7 mouse cellular contexts compared by ENCODE assay signal in the genomic region with DNA sequence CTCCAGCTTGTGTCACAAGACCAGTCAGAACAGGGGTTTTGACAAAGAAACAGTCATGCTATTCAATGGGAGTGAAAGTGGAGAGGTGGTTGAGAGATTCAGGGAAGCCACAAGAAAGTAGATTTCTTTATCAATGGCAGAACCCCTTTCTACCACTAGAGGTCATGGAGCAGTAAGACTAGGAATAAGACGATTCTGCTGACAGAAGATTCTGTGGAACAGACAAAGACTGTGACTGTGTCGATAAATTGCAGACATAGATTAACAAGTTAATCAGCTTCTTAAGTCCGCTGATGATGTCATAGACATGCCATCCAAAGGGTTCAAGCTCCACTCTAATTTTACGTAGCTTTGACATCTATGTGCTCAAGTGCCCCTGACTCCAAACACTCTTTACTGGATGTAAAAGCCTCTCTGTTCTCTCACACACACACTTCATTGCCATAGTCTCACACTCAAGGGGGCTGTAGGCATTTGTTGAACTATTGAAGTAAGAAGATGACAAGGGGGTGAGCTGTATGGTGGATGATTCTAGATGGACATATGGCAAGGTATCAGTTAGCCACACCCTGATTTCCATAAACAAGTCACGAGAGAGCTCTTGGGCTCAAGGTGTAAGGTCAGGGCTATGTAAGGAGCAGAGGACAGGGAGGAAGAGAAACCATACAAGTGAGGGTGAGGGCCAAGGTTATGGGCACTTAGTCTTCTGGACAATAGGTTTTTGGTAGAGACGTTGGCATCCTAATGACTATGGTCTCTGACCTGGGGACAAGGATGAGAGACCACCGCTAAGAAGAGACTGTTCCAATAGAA.
DNase-seq lines count a peak whose midpoint lies in the region; ATAC-seq lines count a peak whose summit lies in the region.

No protein-coding gene starts in this region.

- no peaks in the 10 kb centered on the region for H3K36me3 ChIP-seq in hindbrain, embryonic 11.5 days (ENCODE audit: control insufficient read depth, insufficient read depth, low read length)
- H3K36me3 ChIP-seq in midbrain, embryonic 12.5 days: no peaks in the 10 kb centered on the region

- H3K9ac ChIP-seq in hindbrain, embryonic 11.5 days (ENCODE audit: low read depth, low read length): no peak overlapping the region
- H3K9ac ChIP-seq in midbrain, embryonic 12.5 days (replicated peaks): no peak overlapping the region

- peak; percentile 61 for DNase-seq in layer of hippocampus, adult 9-10 months (ENCODE audit: low spot score)
- DNase-seq in layer of hippocampus, postnatal 10 days (ENCODE audit: low spot score in 2 of 2): no peak
- peak; percentile 59 for DNase-seq in ES-CJ7 (ENCODE audit: low read depth, low spot score)
- peak; percentile 57 for DNase-seq in brain, embryonic 18.5 days (ENCODE audit: low read depth, low spot score)
- DNase-seq in hindbrain, embryonic 11.5 days (ENCODE audit: low spot score): peak; percentile 64
- no peak for DNase-seq in urinary bladder, postnatal 36 days (ENCODE audit: low spot score in 2 of 2)

- no peaks in the 10 kb centered on the region for H3K9me3 ChIP-seq in hindbrain, embryonic 11.5 days (ENCODE audit: control insufficient read depth, low read length)
- H3K9me3 ChIP-seq in midbrain, embryonic 12.5 days: no peaks in the 10 kb centered on the region

- no peaks in the 10 kb centered on the region for H3K4me1 ChIP-seq in hindbrain, embryonic 11.5 days (replicated peaks; ENCODE audit: control insufficient read depth, insufficient read depth, low read length)
- H3K4me1 ChIP-seq in midbrain, embryonic 12.5 days: no peaks in the 10 kb centered on the region

- ATAC-seq in hindbrain, embryonic 11.5 days (ENCODE audit: low FRiP score): peak; percentile 59
- ATAC-seq in midbrain, embryonic 12.5 days (ENCODE audit: low FRiP score, low read depth): peak; percentile 69

- no peak overlapping the region for H3K4me2 ChIP-seq in hindbrain, embryonic 11.5 days (replicated peaks; ENCODE audit: low read depth, low read length)
- H3K4me2 ChIP-seq in midbrain, embryonic 12.5 days (replicated peaks): no peak overlapping the region

- H3K4me3 ChIP-seq in hindbrain, embryonic 11.5 days (ENCODE audit: low read depth, low read length): no peak overlapping the region
- H3K4me3 ChIP-seq in midbrain, embryonic 12.5 days: no peak overlapping the region

- H3K27ac ChIP-seq in hindbrain, embryonic 11.5 days (ENCODE audit: low read depth, low read length): no peak overlapping the region
- H3K27ac ChIP-seq in midbrain, embryonic 12.5 days (replicated peaks): no peak overlapping the region

- 60% methylated on average over 7 of the region's 7 CpGs for WGBS in hindbrain, embryonic 11.5 days
- 49% methylated on average over 7 of the region's 7 CpGs for WGBS in midbrain, embryonic 12.5 days

- H3K27me3 ChIP-seq in hindbrain, embryonic 11.5 days (ENCODE audit: control insufficient read depth, insufficient read depth, low read length): no peaks in the 10 kb centered on the region
- H3K27me3 ChIP-seq in midbrain, embryonic 12.5 days: peaks cover 3% of the 10 kb centered on the region; the same call in 1 of the 2 replicates

Comparison
In these comparisons a context has a peak if more than half of its experiments do, and no peak if none do; other contexts are left out.
1. DNase-seq: peak in layer of hippocampus, adult 9-10 months (single experiment), ES-CJ7 (single experiment), brain, embryonic 18.5 days (single experiment) and hindbrain, embryonic 11.5 days (single experiment); none in layer of hippocampus, postnatal 10 days (0 of 2) and urinary bladder, postnatal 36 days (0 of 2).